Mouse (Mus musculus) cerebral cortex, adult 2 months (tissue): Measurements from ENCODE around the gene Gm15448.

Experiments
- WGBS: fragments of 180-500 bp; shearing (Covaris S2); methylation state at CpG from one replicate; pipeline ENCODE4 v1.1.7; 2018; 5-methylcytosine and 5-hydroxymethylcytosine counted together

The Gm15448 gene

GRCm38 (mm10) chr7:3825599-3825998 is at the start of gene Gm15448:
Gene Gm15448, minus strand, starts transcription at chr7:3825687.
- 58% methylated on average over 1 of the region's 3 CpGs for WGBS

GRCm38 (mm10) chr7:3875032-3875431 is 49.5 kb upstream of the Gm15448 start:
- WGBS = no CpG with 5 or more reads among the region's 1 CpGs

- no CpG with 5 or more reads among the region's 2 CpGs for WGBS
Measured at GRCm38 (mm10) chr7:3844951-3845350, 19.5 kb upstream of the Gm15448 start, which contains the start of gene Pira2. Gene Pira2, minus strand, starts transcription at chr7:3845051.

- no CpG with 5 or more reads among the region's 1 CpGs for WGBS
Measured at GRCm38 (mm10) chr7:3837854-3838253, 12.4 kb upstream of the Gm15448 start.

GRCm38 (mm10) chr7:3802935-3803334 is 22.6 kb downstream of the Gm15448 start:
- WGBS = 85% methylated on average over 4 of the region's 4 CpGs

- WGBS = 71% methylated on average over 3 of the region's 3 CpGs
Measured at GRCm38 (mm10) chr7:3799940-3800339, 25.5 kb downstream of the Gm15448 start.
